ENCODE assay signal across 8 mouse cellular contexts in genomic region chrX:102159778-102160177, GRCm38 (mm10). TPM values are rescaled to one million over a fixed set of nuclear protein-coding genes. Genes with fewer than 3 reads are reported as not detected.
DNase-seq lines count a peak whose midpoint lies in the region; ATAC-seq and TF ChIP-seq lines count a peak whose summit lies in the region.

No protein-coding gene starts in this region.

- H3K27me3 ChIP-seq in hindbrain, postnatal 0 days (ENCODE audit: insufficient read depth, low read length): no peaks in the 10 kb centered on the region
- no peaks in the 10 kb centered on the region for H3K27me3 ChIP-seq in hindbrain, embryonic 12.5 days
- H3K27me3 ChIP-seq in Patski: peaks cover 1% of the 10 kb centered on the region

- peak; percentile 37; the same call in 1 of the 2 replicates for TF ChIP-seq CTCF in hindbrain, postnatal 0 days (IDR thresholded peaks at IDR 0.05; ENCODE audit: low read depth)
- peak; percentile 68 for TF ChIP-seq CTCF in Patski (IDR thresholded peaks at IDR 0.05)

- no peak overlapping the region for H3K27ac ChIP-seq in hindbrain, postnatal 0 days
- H3K27ac ChIP-seq in hindbrain, embryonic 12.5 days: no peak overlapping the region

- in situ Hi-C loops in Patski (cut with MboI; ENCODE audit: low pct_unique_long_range_greater_than_20kb): loop anchor here (10.0 kb wide), 1 partner anchor 195 kb away; no protein-coding TSS in a partner anchor

- H3K9ac ChIP-seq in hindbrain, postnatal 0 days (replicated peaks; ENCODE audit: low read length): no peak overlapping the region
- H3K9ac ChIP-seq in hindbrain, embryonic 12.5 days: no peak overlapping the region

- DNase-seq in hindbrain, postnatal 0 days (ENCODE audit: low spot score): no peak
- DNase-seq in A20 (ENCODE audit: low read depth, low spot score) (peak; percentile 48), Patski (ENCODE audit: low read depth, low spot score) (no peak)
- DNase-seq in gastrocnemius, postnatal 14 days: peak; percentile 12
- peak; percentile 61 for DNase-seq in retina, embryonic 14.5 days (ENCODE audit: low spot score)
- DNase-seq in layer of hippocampus, postnatal 14 days (ENCODE audit: low spot score in 2 of 2): no peak

- WGBS in hindbrain, postnatal 0 days: 53% methylated on average over 2 of the region's 2 CpGs
- 53% methylated on average over 2 of the region's 2 CpGs for WGBS in hindbrain, embryonic 12.5 days

- no peak overlapping the region for H3K4me2 ChIP-seq in hindbrain, postnatal 0 days (ENCODE audit: low read depth, low read length)
- H3K4me2 ChIP-seq in hindbrain, embryonic 12.5 days (replicated peaks): no peak overlapping the region

- CTCF ChIA-PET in Patski (lab: Charles Lee): no interaction called here

- no peaks in the 10 kb centered on the region for H3K4me1 ChIP-seq in hindbrain, postnatal 0 days (ENCODE audit: insufficient read depth, low read length)
- H3K4me1 ChIP-seq in hindbrain, embryonic 12.5 days: no peaks in the 10 kb centered on the region

- H3K9me3 ChIP-seq in hindbrain, postnatal 0 days (ENCODE audit: low read length): no peaks in the 10 kb centered on the region
- no peaks in the 10 kb centered on the region for H3K9me3 ChIP-seq in hindbrain, embryonic 12.5 days (replicated peaks)

- H3K36me3 ChIP-seq in hindbrain, postnatal 0 days (ENCODE audit: insufficient read depth, low read length): no peaks in the 10 kb centered on the region
- no peaks in the 10 kb centered on the region for H3K36me3 ChIP-seq in hindbrain, embryonic 12.5 days

- no peak overlapping the region for H3K4me3 ChIP-seq in hindbrain, postnatal 0 days (ENCODE audit: low read length)
- H3K4me3 ChIP-seq in hindbrain, embryonic 12.5 days: no peak overlapping the region

- intact Hi-C loops in gastrocnemius, postnatal 14 days (cut with DNase I; ENCODE audit: low total_unique reads): no loop called here

- no peak for ATAC-seq in hindbrain, postnatal 0 days
- ATAC-seq in hindbrain, embryonic 12.5 days (ENCODE audit: low FRiP score): no peak
- ATAC-seq in Patski: no peak
- ATAC-seq in inflammation-experienced regulatory T-cells, adult 6 months: no peak

- POLR2A ChIA-PET in Patski (lab: Charles Lee): no interaction called here

RNA-seq across cellular contexts. Expression of gene Ercc6l, which starts 2.9 kb away (rescaled TPM):
- 1.8 and 2.1 TPM in 2 replicates for total RNA-seq in hindbrain, postnatal 0 days (2014; rRNA removed)
- 0.90 and 1.3 TPM in 2 replicates for polyA plus RNA-seq in hindbrain, postnatal 0 days (2015; fragmentation: Nextera tagmentation; extraction: Ambion mirVana)
- polyA plus RNA-seq in hindbrain, embryonic 12.5 days (2016; fragmentation: Nextera tagmentation; extraction: Ambion mirVana): 9.5 and 10.2 TPM in 2 replicates
- 5.7 TPM for polyA plus RNA-seq in Patski (2021)
- total RNA-seq in gastrocnemius, postnatal 14 days (2021): under 1 TPM; 0.69 to 0.88 TPM
- polyA plus RNA-seq in inflammation-experienced regulatory T-cells, adult 6 months (2017; shearing (Covaris generic)): 10 to 100 TPM in 1 of 3 experiments, 1 to 10 TPM in 2; 1.8 to 10.3 (median 2.9) TPM
- total RNA-seq in layer of hippocampus, postnatal 14 days (2021): under 1 TPM; 0.29 to 0.62 TPM

RNA-seq across cellular contexts. Expression of gene Rps4x, which starts 29.4 kb away (rescaled TPM):
- total RNA-seq in hindbrain, postnatal 0 days (2014; rRNA removed): 649 and 725 TPM in 2 replicates
- 376 and 394 TPM in 2 replicates for polyA plus RNA-seq in hindbrain, postnatal 0 days (2015; fragmentation: Nextera tagmentation; extraction: Ambion mirVana)
- polyA plus RNA-seq in hindbrain, embryonic 12.5 days (2016; fragmentation: Nextera tagmentation; extraction: Ambion mirVana): 442 and 492 TPM in 2 replicates
- polyA plus RNA-seq in Patski (2021): 1,274 TPM
- 100 to 1,000 TPM; 766 to 779 TPM for total RNA-seq in gastrocnemius, postnatal 14 days (2021)
- polyA plus RNA-seq in inflammation-experienced regulatory T-cells, adult 6 months (2017; shearing (Covaris generic)): 1,000 to 10,000 TPM; 1,205 to 2,057 (median 1,820) TPM
- 100 to 1,000 TPM; 472 to 534 TPM for total RNA-seq in layer of hippocampus, postnatal 14 days (2021)

RNA-seq across cellular contexts. Expression of gene Pin4, which starts 40.5 kb away (rescaled TPM):
- 2.2 and 5.3 TPM in 2 replicates for total RNA-seq in hindbrain, postnatal 0 days (2014; rRNA removed)
- 50.1 and 57.6 TPM in 2 replicates for polyA plus RNA-seq in hindbrain, postnatal 0 days (2015; fragmentation: Nextera tagmentation; extraction: Ambion mirVana)
- polyA plus RNA-seq in hindbrain, embryonic 12.5 days (2016; fragmentation: Nextera tagmentation; extraction: Ambion mirVana): 68.9 and 72.1 TPM in 2 replicates
- 76.5 TPM for polyA plus RNA-seq in Patski (2021)
- 10 to 100 TPM; 23.9 to 28.3 TPM for total RNA-seq in gastrocnemius, postnatal 14 days (2021)
- 10 to 100 TPM; 39.7 to 49.5 (median 45.1) TPM for polyA plus RNA-seq in inflammation-experienced regulatory T-cells, adult 6 months (2017; shearing (Covaris generic))
- 10 to 100 TPM; 34.4 to 39.2 TPM for total RNA-seq in layer of hippocampus, postnatal 14 days (2021)

Comparison
In these comparisons a context has a peak if more than half of its experiments do, and no peak if none do; other contexts are left out.
1. DNase-seq: peak in A20 (single experiment), gastrocnemius, postnatal 14 days (single experiment) and retina, embryonic 14.5 days (single experiment); none in hindbrain, postnatal 0 days (single experiment), Patski (single experiment) and layer of hippocampus, postnatal 14 days (0 of 2).